Mouse (Mus musculus): ENCODE data around the gene Sec14l1. TPM values are rescaled to one million over a fixed set of nuclear protein-coding genes. Genes with fewer than 3 reads are reported as not detected.
A peak's percentile ranks its signal among the peaks of the same experiment; 100 is the strongest.

Sec14l1 gene
- total RNA-seq, 2 experiments from 2014 or later: 174 to 208 TPM

DNA sequence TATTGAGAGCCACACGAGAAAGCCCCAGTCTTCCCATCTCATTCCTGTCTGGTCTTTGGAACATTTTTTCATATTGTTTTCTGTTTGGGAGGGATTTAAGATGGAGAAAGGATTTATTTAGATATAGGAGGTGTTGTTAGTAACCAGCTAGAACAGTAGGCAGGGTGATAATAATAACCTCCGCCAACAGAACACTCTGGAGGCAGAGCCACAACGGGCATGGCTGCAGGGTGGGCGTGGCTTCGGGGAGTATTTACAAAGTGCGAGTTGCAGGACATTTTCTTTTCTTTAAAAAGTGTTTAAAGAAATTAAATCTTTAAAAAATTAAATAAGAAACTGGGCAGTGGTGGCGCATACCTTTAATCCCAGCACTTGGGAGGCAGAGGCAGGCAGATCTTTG, 9.1 kb upstream of the Sec14l1 start:
- intact Hi-C loops (cut with DNase I): no loop called here
- peak in 1 of 2 experiments; percentile 86 for DNase-seq (ENCODE audit: low spot score in 2 of 2)

DNA sequence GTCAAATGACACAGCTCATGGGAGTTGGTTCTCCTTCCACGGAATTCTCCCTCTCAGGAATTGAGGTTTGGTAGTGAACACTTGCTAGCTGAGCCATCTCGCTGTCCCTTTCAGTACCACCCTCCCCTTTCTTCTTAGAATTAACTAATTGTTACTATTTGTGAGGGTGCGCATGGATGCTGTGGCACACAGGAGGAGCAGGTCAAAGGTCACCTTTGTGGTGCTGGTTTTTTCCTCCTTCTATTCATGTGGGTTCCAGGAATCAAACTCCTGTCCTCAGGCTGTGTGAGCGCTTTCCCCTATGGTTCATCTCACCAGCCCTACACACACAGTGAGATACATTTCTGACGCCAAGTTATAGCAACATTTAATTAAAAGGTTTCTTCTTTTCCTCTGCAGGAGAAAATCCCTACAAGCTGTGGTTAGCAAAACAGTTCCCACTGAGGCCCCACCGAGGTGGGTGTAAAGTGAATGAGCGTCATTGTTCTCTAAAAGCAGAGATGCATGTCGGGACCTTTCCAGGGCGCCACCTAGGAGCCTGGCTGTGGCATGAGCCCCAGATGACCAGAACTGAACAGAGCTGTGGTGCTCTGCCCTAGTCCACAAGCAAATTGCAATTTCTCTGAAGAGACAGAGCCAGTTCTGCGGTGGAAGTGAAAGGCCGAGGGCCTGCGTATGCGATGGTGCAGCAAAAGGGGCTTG, 8.2 kb upstream of the Sec14l1 start:
- no peak for DNase-seq (ENCODE audit: low spot score in 2 of 2)

DNA sequence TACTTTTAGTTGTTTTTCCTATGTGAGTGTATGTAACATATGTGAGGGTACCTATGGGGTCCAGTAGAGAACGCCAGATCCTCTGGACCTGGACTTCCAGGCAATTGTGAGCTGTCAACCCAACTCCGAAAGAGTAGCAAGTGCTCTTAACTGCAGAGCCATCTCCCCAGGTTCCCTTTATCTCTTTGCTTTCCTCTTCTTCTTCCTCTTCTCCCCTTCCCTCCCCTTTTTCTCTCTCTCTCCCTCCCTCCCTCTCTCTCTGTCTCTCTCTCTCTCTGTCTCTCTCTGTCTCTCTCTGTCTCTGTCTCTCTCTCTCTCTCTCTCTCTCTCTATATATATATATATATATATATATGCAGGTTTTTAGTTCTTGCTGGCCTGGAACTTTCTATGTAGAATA, 7.1 kb upstream of the Sec14l1 start:
- intact Hi-C loops (cut with DNase I): no loop called here
- DNase-seq (ENCODE audit: low spot score in 2 of 2): no peak

More for the DNA sequence above, 8.2 kb upstream of the Sec14l1 start:
- intact Hi-C loops (cut with DNase I): no loop called here

DNA sequence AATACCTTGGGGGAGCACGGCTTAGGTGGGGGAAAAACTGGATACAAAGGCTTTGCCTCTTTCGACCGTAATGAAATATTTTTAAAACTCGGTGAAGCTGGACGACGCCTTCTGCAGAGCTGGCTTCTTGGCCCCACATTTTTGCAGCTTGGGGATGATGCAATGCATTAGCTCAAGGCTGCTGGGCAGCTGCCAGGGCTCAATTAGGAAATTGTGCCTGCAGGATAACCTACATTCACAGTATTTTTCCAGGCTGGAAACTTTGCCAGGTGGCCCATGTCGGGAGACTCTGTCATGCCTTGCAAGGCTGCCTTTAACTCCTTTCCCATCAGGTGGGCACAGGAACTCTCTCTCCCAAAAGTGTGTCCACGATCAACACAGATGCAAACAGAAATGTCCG, 6.4 kb upstream of the Sec14l1 start:
- DNase-seq (ENCODE audit: low spot score in 2 of 2): peak in 1 of 2 experiments; percentile 62

DNA sequence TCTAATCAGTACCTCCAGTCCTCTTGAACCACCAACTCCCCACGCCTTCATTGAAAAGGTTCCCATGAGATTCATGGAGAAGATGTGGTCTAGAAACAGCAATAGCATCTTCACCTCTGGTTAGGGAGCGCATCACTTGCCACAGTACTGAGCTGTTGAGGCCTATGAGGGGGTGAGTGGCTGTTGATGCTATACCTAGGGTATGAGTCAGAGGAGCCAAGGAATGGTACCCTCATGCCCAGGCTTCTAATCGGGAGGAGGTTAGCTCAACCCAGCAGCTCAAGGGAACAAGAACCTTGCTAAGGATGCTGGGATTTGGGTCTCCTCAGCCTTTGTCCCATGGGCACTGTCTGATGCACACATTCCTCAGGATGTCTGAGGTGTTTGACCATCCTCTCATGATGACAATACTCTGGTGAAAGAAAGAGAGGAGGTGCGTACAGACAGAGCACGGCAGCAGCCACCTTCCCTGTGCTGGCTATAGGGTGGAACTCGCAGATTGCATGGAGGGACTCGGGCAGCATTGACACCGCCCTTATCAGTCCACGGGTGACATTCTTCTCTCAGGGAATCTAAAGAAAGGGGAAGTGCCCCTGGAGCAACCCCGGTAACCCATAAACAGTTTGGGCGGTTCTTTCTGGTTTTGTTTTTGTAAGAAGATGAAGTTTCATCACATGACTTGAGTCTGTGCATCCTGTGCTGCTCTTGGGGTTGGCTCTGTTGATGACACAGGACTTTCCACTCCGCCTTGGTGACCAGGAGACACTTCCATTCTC, 5.6 kb upstream of the Sec14l1 start:
- intact Hi-C loops (cut with DNase I): no loop called here
- no peak for DNase-seq (ENCODE audit: low spot score in 2 of 2)

More for the DNA sequence above, 6.4 kb upstream of the Sec14l1 start:
- intact Hi-C loops (cut with DNase I): no loop called here

DNA sequence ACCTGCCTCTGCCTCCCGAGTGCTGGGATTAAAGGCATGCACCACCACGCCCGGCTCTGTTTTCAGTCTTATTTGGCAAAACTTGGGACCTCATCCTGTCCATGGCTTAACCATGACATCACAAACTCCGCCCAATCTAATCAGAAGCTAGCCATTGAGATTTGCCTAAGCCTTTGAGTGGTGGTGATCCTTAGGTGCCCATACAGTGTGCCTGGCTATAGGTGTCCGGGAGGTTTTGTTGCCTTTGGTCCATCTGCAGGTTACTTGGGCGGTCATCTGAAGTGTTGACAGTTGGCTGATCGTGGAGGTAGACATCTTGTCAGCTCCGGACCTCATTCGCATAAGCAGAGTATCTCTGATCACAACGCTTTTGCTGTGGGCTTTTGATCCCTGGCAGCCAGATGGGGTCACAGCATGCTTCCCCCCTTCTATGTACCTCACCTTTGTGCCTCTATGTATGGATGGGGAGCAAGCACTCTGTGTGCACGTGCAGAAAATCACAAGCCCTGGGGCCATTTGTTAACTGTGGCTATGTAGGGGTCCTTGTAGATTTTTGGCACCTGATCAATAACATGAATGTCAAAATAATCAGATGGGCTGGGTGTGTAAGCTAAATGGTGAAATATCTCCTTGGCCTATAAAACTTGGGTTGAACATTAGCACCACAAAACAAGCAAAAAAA, 2.9 kb upstream of the Sec14l1 start:
- intact Hi-C loops (cut with DNase I): no loop called here
- DNase-seq (ENCODE audit: low spot score in 2 of 2): no peak

DNA sequence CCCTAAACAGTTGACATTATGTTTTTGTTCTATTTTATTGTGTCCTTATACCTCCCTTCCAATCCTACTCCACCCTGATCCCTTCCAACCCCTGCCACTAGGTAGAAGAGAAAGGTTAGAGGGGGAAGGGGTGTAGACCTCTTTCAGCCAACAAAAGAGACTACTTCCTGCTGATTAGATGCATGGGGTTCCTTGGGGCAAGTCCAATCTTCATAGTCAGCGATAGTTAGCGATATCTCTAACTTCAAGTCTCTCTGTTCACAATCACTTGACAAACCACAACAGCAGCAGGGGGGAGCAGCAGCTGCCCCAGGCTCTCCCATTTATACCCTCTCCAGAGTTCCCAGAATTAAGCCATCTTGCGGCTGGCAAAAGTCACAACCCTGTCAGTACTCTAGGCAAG, 2.3 kb upstream of the Sec14l1 start:
- intact Hi-C loops (cut with DNase I): no loop called here
- no peak for DNase-seq (ENCODE audit: low spot score in 2 of 2)

DNA sequence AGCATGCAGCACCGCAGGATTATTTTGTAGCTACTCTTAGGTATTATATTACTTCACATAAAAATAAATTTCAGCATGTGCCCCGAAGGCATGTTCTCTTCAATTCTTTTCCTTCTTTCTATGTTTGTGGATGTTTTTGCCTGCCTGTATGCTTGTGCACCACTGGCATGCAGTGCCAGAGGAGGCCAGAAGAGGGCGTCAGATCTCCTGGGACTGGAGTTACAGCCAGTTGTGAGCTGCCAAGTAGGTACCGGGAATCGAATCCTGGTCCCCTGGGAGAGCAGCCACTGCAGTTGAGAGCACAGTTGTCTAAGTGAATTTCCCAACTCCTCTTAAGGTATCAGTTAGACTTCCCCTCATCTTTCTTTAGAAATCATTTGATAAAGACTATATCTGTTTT, 1.6 kb upstream of the Sec14l1 start:
- intact Hi-C loops (cut with DNase I): no loop called here
- no peak for DNase-seq (ENCODE audit: low spot score in 2 of 2)

DNA sequence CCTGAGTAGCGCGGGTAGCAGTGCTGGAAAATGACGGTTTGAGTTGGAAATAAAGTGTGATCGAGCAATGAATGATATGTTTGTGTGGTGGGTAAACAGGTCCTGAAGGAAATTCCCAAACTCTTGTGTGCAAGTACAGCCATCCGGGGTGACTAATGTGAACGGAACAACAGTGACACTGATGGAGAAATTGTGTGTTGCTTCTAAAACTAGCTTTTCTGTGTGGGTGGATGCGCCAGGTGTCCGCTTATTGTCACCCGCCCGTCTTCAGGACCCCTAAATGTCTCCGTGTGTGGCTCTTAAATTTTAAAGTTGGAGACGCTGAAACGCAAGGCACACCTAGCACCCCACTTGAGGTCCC, 757 bp upstream of the Sec14l1 start:
- intact Hi-C loops (cut with DNase I): loop anchor here (2.0 kb wide), 2 partner anchors 15 to 33 kb away; no protein-coding TSS in a partner anchor
- DNase-seq (ENCODE audit: low spot score in 2 of 2): peak in 1 of 2 experiments; percentile 61

DNA sequence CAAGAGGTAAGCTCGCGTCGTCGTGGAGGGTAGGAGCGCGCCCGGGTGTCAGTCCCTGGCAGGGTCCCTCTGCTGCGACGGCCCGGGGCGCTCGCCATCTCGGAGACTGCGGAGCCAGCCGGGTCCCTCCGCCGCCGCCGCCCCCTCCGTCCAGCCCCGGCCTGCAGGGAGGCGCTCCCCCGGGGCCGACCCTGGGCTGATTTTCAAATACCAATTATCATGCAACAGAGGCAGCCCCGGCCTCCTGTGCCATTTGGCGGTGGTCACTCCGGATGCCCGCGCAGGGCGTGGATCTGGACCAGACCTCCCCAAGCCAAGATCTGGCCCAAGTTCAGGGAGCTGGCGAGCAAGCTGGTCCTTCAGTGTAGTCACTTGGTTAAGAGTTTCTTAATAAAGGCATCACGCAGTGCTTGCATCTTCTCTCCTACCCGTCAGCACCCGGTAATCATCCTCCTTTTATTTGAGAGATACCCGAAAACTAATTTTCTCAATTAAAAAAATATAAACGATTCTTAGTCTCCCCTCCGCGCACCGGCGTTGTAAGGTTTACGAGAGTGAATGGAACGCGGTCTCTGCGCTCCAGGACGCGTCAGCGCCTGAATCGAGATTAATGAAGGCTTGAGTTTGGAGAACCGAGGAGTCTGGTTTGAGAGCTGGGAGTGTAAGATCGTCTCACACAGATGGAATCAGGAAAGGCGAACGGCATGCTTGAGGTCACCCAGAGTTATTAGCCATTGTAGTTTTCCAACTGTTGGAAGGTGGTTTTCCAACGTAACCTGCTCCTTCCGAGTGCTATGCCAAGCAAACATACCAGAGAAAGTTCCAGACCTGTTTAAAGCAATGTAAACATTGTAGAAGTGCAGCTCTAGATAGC, 615 bp downstream of the Sec14l1 start:
- intact Hi-C loops (cut with DNase I): loop anchor here (2.0 to 5.0 kb wide), 4 partner anchors 17 to 57 kb away; no protein-coding TSS in a partner anchor
- no peak for DNase-seq (ENCODE audit: low spot score in 2 of 2)

DNA sequence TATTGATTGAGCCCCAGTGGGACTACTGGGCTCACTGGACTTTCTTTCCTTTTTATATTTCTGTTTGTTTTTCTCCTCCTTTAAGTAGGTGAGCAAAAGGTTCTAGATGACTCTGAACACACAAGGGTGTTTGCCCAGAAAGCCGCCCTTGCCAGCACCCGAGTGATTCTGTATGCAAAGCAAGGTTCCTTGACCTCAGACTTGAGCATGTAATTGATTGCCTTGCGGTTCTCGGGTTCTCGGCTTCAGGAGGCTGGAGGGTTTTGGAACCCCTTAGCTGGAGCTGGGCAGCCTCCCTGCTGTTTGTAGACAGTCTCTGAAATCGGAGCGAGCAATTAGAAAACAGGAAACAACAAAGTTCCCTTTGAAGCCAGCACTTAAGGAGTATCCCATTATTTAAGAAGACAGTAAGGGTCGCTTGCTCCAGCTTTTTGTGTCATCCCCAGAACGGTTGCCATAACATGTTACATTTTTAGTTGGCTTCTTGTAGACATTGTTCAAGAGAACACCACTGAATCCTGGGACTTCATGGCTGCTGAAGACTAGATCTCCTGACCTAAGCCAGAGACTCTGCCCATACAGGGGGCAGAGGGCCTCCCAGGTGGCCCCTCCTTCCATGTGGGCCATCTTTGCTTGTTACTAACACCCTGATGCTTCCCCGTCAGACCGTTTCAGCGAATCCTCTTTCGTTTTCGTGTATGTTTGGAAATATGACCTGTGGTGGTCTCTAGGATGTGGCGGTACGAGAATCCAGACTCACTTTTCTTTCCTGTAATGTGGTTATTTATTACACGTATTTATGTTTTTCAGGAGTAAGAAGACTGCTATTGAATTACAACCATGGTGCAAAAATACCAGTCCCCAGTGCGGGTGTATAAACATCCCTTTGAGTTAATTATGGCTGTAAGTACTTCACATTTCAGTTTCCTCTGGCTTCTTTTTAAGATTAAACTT, 1.7 kb downstream of the Sec14l1 start:
- intact Hi-C loops (cut with DNase I): loop anchor here (2.0 to 5.0 kb wide), 2 partner anchors 18 to 56 kb away; no protein-coding TSS in a partner anchor
- DNase-seq (ENCODE audit: low spot score in 2 of 2): no peak

DNA sequence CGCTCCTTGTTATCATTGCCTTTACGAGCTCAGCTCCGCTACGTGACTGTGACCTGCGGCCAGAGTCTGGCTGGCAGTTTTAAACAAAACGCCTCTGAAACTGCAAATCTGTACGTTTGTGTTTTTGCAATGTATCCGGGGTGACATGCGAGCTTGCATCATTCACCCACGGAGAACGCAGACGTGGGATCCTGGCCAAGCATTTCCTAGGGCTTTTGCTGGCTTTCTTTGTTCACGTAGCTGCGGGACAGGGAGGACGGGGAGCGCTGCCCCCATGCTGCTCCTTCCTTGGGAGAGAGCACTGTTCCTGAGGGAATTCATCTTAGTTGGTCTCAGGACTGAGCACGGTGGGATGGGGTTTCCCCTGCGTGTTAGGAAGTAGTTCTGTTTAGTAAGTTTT, 2.4 kb downstream of the Sec14l1 start:
- intact Hi-C loops (cut with DNase I): loop anchor here (2.0 to 5.0 kb wide), 2 partner anchors 17 to 55 kb away; no protein-coding TSS in a partner anchor
- DNase-seq (ENCODE audit: low spot score in 2 of 2): no peak

DNA sequence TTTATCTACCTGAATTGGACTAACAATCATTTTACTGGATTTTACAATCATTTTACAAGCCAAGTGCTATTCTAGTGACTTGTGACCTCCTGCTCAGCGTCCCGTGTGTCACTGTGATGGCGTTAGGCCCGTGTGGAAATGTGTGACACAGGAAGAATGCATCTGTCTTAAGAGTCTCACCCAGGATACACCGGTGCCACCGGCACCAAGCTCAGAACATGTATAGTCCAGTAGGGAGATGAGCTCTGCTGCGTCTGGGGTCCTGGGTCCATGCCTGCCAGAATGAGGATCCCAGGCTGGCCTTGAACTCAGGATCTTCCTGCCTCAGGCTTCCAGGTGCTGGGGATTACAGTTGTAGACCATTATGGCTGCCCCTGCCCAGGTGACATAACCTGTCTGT, 2.8 kb downstream of the Sec14l1 start:
- DNase-seq (ENCODE audit: low spot score in 2 of 2): no peak
- intact Hi-C loops (cut with DNase I): loop anchor here (2.0 to 5.0 kb wide), 2 partner anchors 17 to 55 kb away; no protein-coding TSS in a partner anchor

DNA sequence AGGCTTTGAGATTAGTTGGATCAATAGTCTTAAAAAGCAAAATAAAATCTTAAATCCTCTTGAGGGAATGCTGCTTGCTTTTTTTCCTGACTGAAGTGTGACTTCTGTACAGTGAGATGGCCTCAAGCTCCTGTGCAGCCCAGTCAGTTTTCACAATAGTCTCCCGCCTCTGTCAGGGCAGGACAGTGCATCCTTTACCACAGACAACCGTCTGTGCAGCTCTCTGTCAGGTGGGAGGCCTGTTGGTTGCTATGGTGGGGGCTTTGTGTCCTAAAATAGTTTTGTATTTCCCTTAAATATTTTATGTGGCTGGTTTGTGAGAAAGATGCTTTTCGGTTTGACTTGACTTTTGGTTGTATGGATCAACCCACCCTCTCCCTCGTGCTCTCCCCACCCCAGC, 3.3 kb downstream of the Sec14l1 start:
- intact Hi-C loops (cut with DNase I): loop anchor here (5.0 kb wide), 1 partner anchor 54 kb away; no protein-coding TSS in a partner anchor
- peak in 1 of 2 experiments; percentile 53 for DNase-seq (ENCODE audit: low spot score in 2 of 2)

DNA sequence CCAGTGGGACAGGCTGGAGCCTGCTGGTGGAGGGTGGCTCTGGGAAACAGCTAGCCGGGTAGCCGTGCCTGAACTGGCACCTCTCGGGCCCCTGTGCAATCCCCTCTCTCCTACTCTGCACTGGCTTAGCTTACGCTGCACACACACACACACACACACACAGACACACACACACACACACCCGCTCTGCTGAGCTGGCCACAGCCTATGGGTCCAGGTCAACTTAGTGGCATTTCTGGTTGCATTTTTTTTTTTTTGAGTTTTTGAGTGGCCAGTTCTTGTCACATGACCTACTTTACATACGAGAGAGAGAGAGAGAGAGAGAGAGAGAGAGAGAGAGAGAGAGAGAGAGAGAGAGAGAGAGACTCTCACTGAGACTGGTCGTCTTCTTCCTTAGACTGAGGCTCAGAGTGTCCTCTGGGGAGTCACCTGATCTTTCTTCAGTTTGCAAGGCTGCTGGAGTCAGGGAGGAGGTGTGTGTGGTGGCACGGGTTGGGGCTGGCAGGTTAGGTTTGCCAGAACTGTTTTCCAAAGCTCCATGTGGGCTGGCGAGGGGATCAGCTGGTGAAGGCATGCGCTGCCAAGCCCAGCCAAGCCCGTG, 3.9 kb downstream of the Sec14l1 start:
- intact Hi-C loops (cut with DNase I): loop anchor here (5.0 kb wide), 1 partner anchor 53 kb away; no protein-coding TSS in a partner anchor
- peak in 1 of 2 experiments; percentile 57 for DNase-seq (ENCODE audit: low spot score in 2 of 2)

DNA sequence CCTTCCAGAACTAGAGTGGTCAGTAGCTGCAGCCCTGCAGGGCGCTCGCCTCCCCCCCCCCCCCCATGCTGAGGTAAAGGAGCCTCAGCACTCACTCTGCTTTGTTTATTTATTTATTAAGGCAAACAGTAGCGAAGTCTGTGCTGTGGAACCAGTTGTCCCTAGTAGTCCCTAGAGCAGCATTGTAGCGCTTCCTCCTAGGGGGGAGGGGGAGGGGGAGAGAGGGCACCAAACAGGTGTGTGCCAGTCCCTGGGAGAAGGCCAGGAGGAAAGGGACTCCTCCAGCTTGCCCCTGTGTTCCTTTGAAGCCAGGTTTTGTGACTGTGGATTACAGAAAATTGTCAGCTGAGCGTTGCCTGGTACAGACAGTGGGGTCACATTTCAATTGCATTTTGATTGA, 4.8 kb downstream of the Sec14l1 start:
- intact Hi-C loops (cut with DNase I): loop anchor here (5.0 kb wide), 2 partner anchors 38 to 53 kb away; no protein-coding TSS in a partner anchor

DNA sequence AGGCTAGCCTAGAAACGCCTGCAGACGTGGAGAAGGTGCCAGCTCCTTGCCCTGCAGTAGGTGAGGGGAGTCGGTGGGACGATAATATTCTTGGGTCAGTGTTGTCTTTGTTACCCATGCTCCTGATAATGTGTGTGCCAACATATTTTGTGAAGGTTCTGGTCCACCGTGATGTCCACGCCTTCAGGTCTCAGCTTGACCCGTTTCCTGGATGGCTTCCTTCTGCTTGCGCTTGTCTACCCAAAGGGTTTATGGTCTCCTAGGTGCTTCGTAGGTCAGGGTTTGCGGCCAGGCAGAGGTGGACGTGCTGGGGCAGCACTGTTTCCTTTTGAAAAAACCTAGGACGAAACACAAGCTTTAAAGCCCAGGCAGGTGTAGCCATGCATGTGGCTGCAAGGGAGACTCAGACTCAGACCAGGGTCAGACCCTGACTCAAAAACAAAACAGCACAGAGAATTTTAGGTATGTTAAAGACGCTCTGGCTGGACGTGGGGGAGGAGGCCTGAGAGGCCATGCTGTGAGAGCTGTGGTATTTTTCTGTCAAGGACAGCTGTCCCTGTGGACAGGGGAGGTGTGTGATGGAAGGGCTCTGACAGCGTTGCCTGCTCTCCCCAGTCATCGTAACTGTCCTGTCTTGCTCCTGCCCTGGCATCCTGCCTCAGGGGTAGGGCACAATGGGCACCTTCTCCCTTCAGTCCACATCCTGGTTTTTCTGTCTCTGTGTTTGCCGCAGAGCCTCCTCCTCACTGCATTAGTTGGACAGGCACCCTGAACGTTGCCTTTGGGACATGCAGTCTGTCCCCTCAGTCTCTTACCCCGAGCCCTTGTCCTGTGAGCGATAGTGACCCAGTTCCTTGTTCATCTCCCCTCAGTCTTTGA, 5.6 kb downstream of the Sec14l1 start:
- intact Hi-C loops (cut with DNase I): loop anchor here (5.0 kb wide), 1 partner anchor 37 kb away; no protein-coding TSS in a partner anchor
- DNase-seq (ENCODE audit: low spot score in 2 of 2): no peak

More for the DNA sequence above, 4.8 kb downstream of the Sec14l1 start:
- no peak for DNase-seq (ENCODE audit: low spot score in 2 of 2)
